Mouse (Mus musculus) liver, embryonic 14.5 days (tissue): ENCODE measurements around the gene Kif5c. TPM values are rescaled to one million over a fixed set of nuclear protein-coding genes. Genes with fewer than 3 reads are reported as not detected.

Experiments
- ATAC-seq: fragments of 200-750 bp; cut with Nextera tagmentation; 2 replicates; pipeline ENCODE4 v1.8.0; 2017; ENCODE audit warnings: moderate number of reproducible peaks, mild to moderate bottlenecking, moderate library complexity; ENCODE audit not compliant: insufficient read depth
- DNase-seq, 3 experiments: peaks; one replicate each; pipeline ENCODE4 v3.0.0-alpha.2; 2012 to 2013; ENCODE audit warnings: low read depth in 3 of 3, low spot score in 3 of 3
- H3K27ac ChIP-seq: fragments of 300-500 bp; sonication (generic); 2 replicates; pipeline ENCODE4 v1.5.1; 2014; ENCODE audit warnings: moderate library complexity, mild to moderate bottlenecking, control low read depth, inconsistent platforms
- H3K27me3 ChIP-seq: fragments of 300-500 bp; sonication (generic); 2 replicates; pipeline ENCODE4 v1.6.1; 2014; ENCODE audit warnings: mild to moderate bottlenecking, low read length, moderate library complexity; ENCODE audit not compliant: control insufficient read depth, insufficient read depth
- H3K36me3 ChIP-seq: fragments of 300-500 bp; sonication (generic); replicated peaks from 2 replicates; pipeline ENCODE4 v1.6.1; 2014; ENCODE audit warnings: low read depth; ENCODE audit not compliant: control insufficient read depth, insufficient read depth
- H3K4me1 ChIP-seq, 2 experiments: fragments of 200-500 bp in 1 of 2; fragments of 300-500 bp in 1 of 2; sonication (generic) in 1 of 2; replicated peaks; 2 replicates each; pipeline ENCODE4 v1.6.1; 2012 to 2014; ENCODE audit warnings: antibody characterized with exemption in 1 of 2, inconsistent platforms in 1 of 2, low read length in 1 of 2; ENCODE audit not compliant: control insufficient read depth in 2 of 2, insufficient read depth in 2 of 2
- H3K4me2 ChIP-seq: fragments of 300-500 bp; sonication (generic); 2 replicates; pipeline ENCODE4 v1.6.1; 2014; ENCODE audit warnings: low read depth, mild to moderate bottlenecking, control low read depth, moderate library complexity
- H3K4me3 ChIP-seq, 2 experiments: fragments of 200-500 bp in 1 of 2; fragments of 300-500 bp in 1 of 2; sonication (generic) in 1 of 2; 2 replicates each; pipeline ENCODE4 v1.5.1; 2012 to 2014; ENCODE audit warnings: low read depth in 2 of 2, low read length in 2 of 2, mild to moderate bottlenecking in 2 of 2, control low read depth in 1 of 2, inconsistent platforms in 1 of 2, moderate library complexity in 1 of 2; ENCODE audit not compliant: insufficient read depth in 1 of 2
- H3K9ac ChIP-seq: fragments of 300-500 bp; sonication (generic); replicated peaks from 2 replicates; pipeline ENCODE4 v1.6.1; 2014; ENCODE audit warnings: mild to moderate bottlenecking, control low read depth, moderate library complexity
- H3K9me3 ChIP-seq: fragments of 300-500 bp; sonication (generic); 2 replicates; pipeline ENCODE4 v1.6.1; 2016; ENCODE audit warnings: low read length, mixed read lengths; ENCODE audit not compliant: control insufficient read depth
- CTCF ChIP-seq: IDR thresholded peaks from 2 replicates; pipeline ENCODE4 v1.5.1; 2016; ENCODE audit warnings: antibody characterized with exemption, low read depth, control low read depth
- EP300 ChIP-seq: IDR thresholded peaks from 2 replicates; pipeline ENCODE4 v1.6.1; 2016; ENCODE audit warnings: antibody characterized with exemption, low read depth
- WGBS: fragments of 180-500 bp; shearing (Covaris S2); extraction: QIAGEN DNeasy Blood & Tissue Kit; methylation state at CpG from one replicate; pipeline ENCODE4 v1.1.7; 2014; ENCODE audit not compliant: insufficient replicate concordance; 5-methylcytosine and 5-hydroxymethylcytosine counted together
- polyA plus RNA-seq, 2 experiments: library from polyadenylated mRNA; depleted of rRNA in 1 of 2; stranded (reverse) in 1 of 2; unstranded in 1 of 2; fragments of >200 nt; fragmentation: Nextera tagmentation in 1 of 2; extraction: Ambion mirVana in 1 of 2; gene quantifications; 2 replicates each; pipeline versions ENCODE4 v1.2.1 to v1.2.3; 2012 to 2014

Kif5c gene
- polyA plus RNA-seq, 2 experiments, result 0.10 to 0.17 TPM

- no peaks in the 10 kb centered on the region for H3K36me3 ChIP-seq
- 83% methylated on average over 22 of the region's 22 CpGs for WGBS
- ATAC-seq, result no peak
- no peaks in the 10 kb centered on the region for H3K9me3 ChIP-seq
- H3K4me1 ChIP-seq, result no peaks in the 10 kb centered on the region
- H3K27me3 ChIP-seq, result no peaks in the 10 kb centered on the region
- TF ChIP-seq CTCF (no peak), EP300 (no peak)
- no peak overlapping the region for H3K9ac ChIP-seq
- no peak for DNase-seq
- no peak overlapping the region for H3K4me3 ChIP-seq
- H3K27ac ChIP-seq, result no peak overlapping the region
- H3K4me2 ChIP-seq, result no peak overlapping the region
These were observed 81.3 kb downstream of the Kif5c start for GRCm38 (mm10) chr2:49700176-49700971.

DNA sequence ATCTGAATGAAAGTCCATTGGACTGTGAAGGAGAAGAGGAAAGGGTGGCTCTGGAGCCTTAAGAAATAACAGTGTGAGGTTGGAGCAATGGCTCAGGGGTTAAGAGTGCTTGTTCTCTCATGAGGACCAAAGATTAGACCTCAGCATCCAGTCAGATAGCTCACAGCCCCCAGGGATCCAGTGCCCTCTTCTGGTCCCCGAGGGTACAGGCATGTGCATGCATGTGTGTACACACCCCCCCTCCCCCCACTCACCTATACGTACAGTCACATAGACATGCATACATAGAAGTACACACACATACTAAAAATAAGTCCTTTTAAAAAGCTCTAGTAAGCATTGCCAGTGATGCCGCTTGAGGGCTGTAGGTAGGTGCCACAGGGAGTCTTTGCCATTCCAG is 91.1 kb downstream of the Kif5c start:
- peak; percentile 37 for TF ChIP-seq CTCF
- no peak for TF ChIP-seq EP300
- ATAC-seq, result no peak

DNA sequence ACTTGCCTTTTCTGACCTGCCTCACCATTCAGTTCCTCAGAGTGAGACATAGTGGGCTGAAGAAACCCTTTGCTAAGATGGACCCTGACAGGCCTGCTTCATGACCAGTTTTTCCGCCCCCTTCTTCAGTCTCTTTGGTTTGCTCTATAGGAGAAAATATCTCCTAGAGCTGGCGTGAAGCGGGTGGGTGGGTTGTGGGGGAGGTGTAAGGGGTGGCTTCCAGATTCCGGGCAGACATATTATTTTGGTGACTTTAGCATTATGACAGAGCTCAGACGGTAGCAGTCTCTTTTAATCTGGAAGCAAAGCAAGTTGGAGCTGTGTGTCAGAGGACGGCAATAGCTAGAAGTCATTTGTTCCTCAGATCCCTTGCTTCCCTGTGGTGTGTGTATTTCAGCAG is 92.6 kb downstream of the Kif5c start:
- no peak overlapping the region for H3K9ac ChIP-seq
- H3K9me3 ChIP-seq, result no peaks in the 10 kb centered on the region
- no peaks in the 10 kb centered on the region for H3K27me3 ChIP-seq
- TF ChIP-seq EP300 (no peak), CTCF (no peak)
- no peak overlapping the region for H3K4me2 ChIP-seq
- H3K36me3 ChIP-seq, result no peaks in the 10 kb centered on the region
- no peak for ATAC-seq
- no peak overlapping the region for H3K4me3 ChIP-seq
- no peak for DNase-seq
- WGBS, result 61% methylated on average over 6 of the region's 6 CpGs
- H3K4me1 ChIP-seq, result no peaks in the 10 kb centered on the region
- H3K27ac ChIP-seq, result no peak overlapping the region

More for the DNA sequence above, 91.1 kb downstream of the Kif5c start:
- Histone ChIP-seq H3K4me3 (no peak overlapping the region), H3K4me2 (no peak overlapping the region), H3K27ac (no peak overlapping the region), H3K36me3 (no peaks in the 10 kb centered on the region), H3K4me1 (no peaks in the 10 kb centered on the region), H3K27me3 (no peaks in the 10 kb centered on the region), H3K9me3 (no peaks in the 10 kb centered on the region), H3K9ac (no peak overlapping the region)
- WGBS, result 57% methylated on average over 3 of the region's 3 CpGs
- no peak for DNase-seq

GRCm38 (mm10) chr2:49712336-49712887 is 93.3 kb downstream of the Kif5c start:
- TF ChIP-seq CTCF (no peak), EP300 (no peak)
- no peak for DNase-seq

DNA sequence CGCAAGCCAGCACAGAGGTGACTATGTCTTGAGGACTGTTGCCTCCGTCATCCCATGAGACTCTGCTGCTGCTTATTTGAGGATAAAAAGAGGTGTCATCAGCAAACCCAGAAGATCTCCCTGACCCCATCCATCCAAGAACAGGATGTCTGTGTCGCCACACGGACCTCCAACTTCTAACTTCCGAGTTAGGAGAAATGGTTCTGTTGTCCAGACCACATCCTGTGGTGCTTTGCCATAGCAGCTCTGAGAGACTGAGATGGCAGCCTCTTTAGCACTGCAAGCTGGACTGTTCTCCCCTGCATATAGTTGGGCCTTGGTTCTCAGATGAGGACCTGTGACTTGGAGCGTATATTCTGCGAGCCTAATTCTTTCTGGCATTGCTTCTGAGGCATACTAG is 97.4 kb downstream of the Kif5c start:
- no peaks in the 10 kb centered on the region for H3K9me3 ChIP-seq
- no peak for ATAC-seq
- no peak for DNase-seq
- H3K9ac ChIP-seq, result no peak overlapping the region
- H3K36me3 ChIP-seq, result no peaks in the 10 kb centered on the region
- H3K4me1 ChIP-seq, result no peaks in the 10 kb centered on the region; a peak in 1 of 4 replicates
- H3K27me3 ChIP-seq, result no peaks in the 10 kb centered on the region
- H3K27ac ChIP-seq, result no peak overlapping the region
- WGBS, result 47% methylated on average over 7 of the region's 7 CpGs
- no peak overlapping the region for H3K4me2 ChIP-seq
- TF ChIP-seq CTCF (no peak), EP300 (no peak)
- H3K4me3 ChIP-seq, result no peak overlapping the region

More at GRCm38 (mm10) chr2:49712336-49712887, 93.3 kb downstream of the Kif5c start:
- H3K36me3 ChIP-seq, result no peaks in the 10 kb centered on the region
- no peak overlapping the region for H3K27ac ChIP-seq
- H3K9ac ChIP-seq, result no peak overlapping the region
- ATAC-seq, result no peak
- WGBS, result 55% methylated on average over 7 of the region's 7 CpGs
- no peak overlapping the region for H3K4me2 ChIP-seq
- H3K4me1 ChIP-seq, result no peaks in the 10 kb centered on the region
- H3K27me3 ChIP-seq, result no peaks in the 10 kb centered on the region
- H3K4me3 ChIP-seq, result no peak overlapping the region
- H3K9me3 ChIP-seq, result no peaks in the 10 kb centered on the region
